8 mouse cellular contexts compared by ENCODE assay signal in genomic region chr6:128362381-128363006, GRCm38 (mm10). TPM values are rescaled to one million over a fixed set of nuclear protein-coding genes. Genes with fewer than 3 reads are reported as not detected.
DNase-seq lines count a peak whose midpoint lies in the region; ATAC-seq and TF ChIP-seq lines count a peak whose summit lies in the region.

Gene Rhno1 (minus strand): TSS chr6:128362911.
Gene Foxm1 (plus strand): TSS chr6:128362967.

- peak within 1 kb of the TSS; percentile 95 for H3K4me2 ChIP-seq in heart, embryonic 12.5 days
- peak within 1 kb of the TSS; percentile 79 for H3K4me2 ChIP-seq in kidney, embryonic 16.5 days (replicated peaks; ENCODE audit: low read depth, low read length)
- H3K4me2 ChIP-seq in liver, embryonic 11.5 days, result peak within 1 kb of the TSS; percentile 64
- H3K4me2 ChIP-seq in myocyte (ENCODE audit: low read depth), result peak within 1 kb of the TSS; percentile 81

- peak; percentile 85 for DNase-seq in CD4-positive helper T cell, adult 2 months (ENCODE audit: low read depth, low spot score)
- peak; percentile 82 for DNase-seq in brain, adult 2 months (ENCODE audit: low read depth, low spot score)
- peak; percentile 86 for DNase-seq in liver, embryonic 11.5 days (ENCODE audit: low spot score)
- DNase-seq in spleen, postnatal 4 days (ENCODE audit: low spot score in 2 of 2), result peak; percentile 87 to 93

- peak within 1 kb of the TSS; percentile 92 for H3K27ac ChIP-seq in heart, embryonic 12.5 days (ENCODE audit: poor library complexity, severe bottlenecking)
- H3K27ac ChIP-seq in kidney, embryonic 16.5 days (ENCODE audit: low read length), result peak within 1 kb of the TSS; percentile 93
- peak within 1 kb of the TSS; percentile 95 for H3K27ac ChIP-seq in liver, embryonic 11.5 days (ENCODE audit: low read depth, low read length)

- H3K4me1 ChIP-seq in heart, embryonic 12.5 days (replicated peaks), result peaks cover 30% of the 10 kb centered on the region
- peaks cover 28% of the 10 kb centered on the region for H3K4me1 ChIP-seq in kidney, embryonic 16.5 days (ENCODE audit: insufficient read depth, low read length)
- H3K4me1 ChIP-seq in liver, embryonic 11.5 days (replicated peaks; ENCODE audit: control insufficient read depth, insufficient read depth, low read length), result peaks cover 10% of the 10 kb centered on the region

- peak; percentile 81 for ATAC-seq in erythroblast, adult 5-6 weeks (replicated peaks; ENCODE audit: low FRiP score, poor library complexity, severe bottlenecking)
- ATAC-seq in heart, embryonic 12.5 days (ENCODE audit: insufficient number of reproducible peaks, low FRiP score), result peak; percentile 90
- peak; percentile 88 for ATAC-seq in kidney, embryonic 16.5 days (ENCODE audit: low FRiP score, low TSS enrichment)
- ATAC-seq in liver, embryonic 11.5 days (replicated peaks; ENCODE audit: low FRiP score), result peak; percentile 86

- no peaks in the 10 kb centered on the region for H3K27me3 ChIP-seq in heart, embryonic 12.5 days (replicated peaks)
- no peaks in the 10 kb centered on the region for H3K27me3 ChIP-seq in kidney, embryonic 16.5 days (ENCODE audit: insufficient read depth, low read length)
- H3K27me3 ChIP-seq in liver, embryonic 11.5 days (replicated peaks; ENCODE audit: control insufficient read depth, insufficient read depth, low read length), result no peaks in the 10 kb centered on the region
- no peaks in the 10 kb centered on the region for H3K27me3 ChIP-seq in myocyte (ENCODE audit: control insufficient read depth, insufficient read depth, insufficient read length)

- H3K36me3 ChIP-seq in heart, embryonic 12.5 days, result peaks cover 38% of the 10 kb centered on the region
- peaks cover 31% of the 10 kb centered on the region for H3K36me3 ChIP-seq in kidney, embryonic 16.5 days (ENCODE audit: insufficient read depth, low read length)
- H3K36me3 ChIP-seq in liver, embryonic 11.5 days (ENCODE audit: control insufficient read depth, insufficient read depth, low read length), result peaks cover 28% of the 10 kb centered on the region
- H3K36me3 ChIP-seq in myocyte (ENCODE audit: control insufficient read depth, insufficient read depth), result peaks cover 3% of the 10 kb centered on the region

- peak within 1 kb of the TSS; percentile 95 for H3K4me3 ChIP-seq in heart, embryonic 12.5 days
- H3K4me3 ChIP-seq in kidney, embryonic 16.5 days (ENCODE audit: low read length), result peak within 1 kb of the TSS; percentile 81
- peak within 1 kb of the TSS; percentile 97 for H3K4me3 ChIP-seq in liver, embryonic 11.5 days (ENCODE audit: low read depth, low read length)
- H3K4me3 ChIP-seq in myocyte, result peak within 1 kb of the TSS; percentile 73

- peak within 1 kb of the TSS; percentile 48 for H3ac ChIP-seq in myocyte (ENCODE audit: control insufficient read depth, insufficient read length)

- peak; percentile 55 for TF ChIP-seq POLR2A in myocyte (IDR thresholded peaks at IDR 0.05; ENCODE audit: insufficient read length, low read depth)

- H3K9me3 ChIP-seq in heart, embryonic 12.5 days (replicated peaks), result no peaks in the 10 kb centered on the region
- H3K9me3 ChIP-seq in kidney, embryonic 16.5 days (ENCODE audit: low read length), result no peaks in the 10 kb centered on the region
- H3K9me3 ChIP-seq in liver, embryonic 11.5 days (ENCODE audit: control insufficient read depth, low read length), result no peaks in the 10 kb centered on the region

- H3K79me2 ChIP-seq in myocyte (ENCODE audit: control insufficient read depth, insufficient read depth), result peaks cover 48% of the 10 kb centered on the region

- H3K9ac ChIP-seq in heart, embryonic 12.5 days, result peak within 1 kb of the TSS; percentile 94
- H3K9ac ChIP-seq in kidney, embryonic 16.5 days (replicated peaks; ENCODE audit: low read length), result peak within 1 kb of the TSS; percentile 85
- H3K9ac ChIP-seq in liver, embryonic 11.5 days (ENCODE audit: low read depth, low read length), result peak within 1 kb of the TSS; percentile 93

- whole genome bisulfite sequencing in heart, embryonic 12.5 days, result under 1% methylated on average over 54 of the region's 76 CpGs
- under 1% methylated on average over 65 of the region's 76 CpGs for WGBS in kidney, embryonic 16.5 days
- under 1% methylated on average over 59 of the region's 76 CpGs for whole genome bisulfite sequencing in liver, embryonic 11.5 days

TF ChIP-seq in myocyte, 11 proteins besides CTCF, POLR2A, EP300 and RAD21:
- TF ChIP-seq SRF (IDR thresholded peaks at IDR 0.05; ENCODE audit: control insufficient read depth, insufficient read length, low read depth) (no peak), MYOD1 (IDR thresholded peaks at IDR 0.05; ENCODE audit: control insufficient read depth in 1 of 3, insufficient read length in 2 of 3, low read depth in 2 of 3) (no peak), MYOG (IDR thresholded peaks at IDR 0.05; ENCODE audit: control insufficient read depth in 1 of 3, insufficient read depth in 1 of 3, insufficient read length in 2 of 3, low read depth in 2 of 3) (no peak), REST (IDR thresholded peaks at IDR 0.05; ENCODE audit: insufficient read depth, insufficient read length) (no peak), E2F4 (IDR thresholded peaks at IDR 0.05; ENCODE audit: insufficient read depth) (peak; percentile 96), USF1 (IDR thresholded peaks at IDR 0.05; ENCODE audit: low read depth) (peak; percentile 94), POLR2AphosphoS2 (IDR thresholded peaks at IDR 0.05; ENCODE audit: insufficient read length, low read depth) (peak; percentile 62)

RNA-seq across cellular contexts. Expression of gene Rhno1, which starts in this region (rescaled TPM):
- 37.4 and 39.6 TPM in 2 replicates for total RNA-seq in erythroblast, adult 5-6 weeks (2015; ENCODE audit: low replicate concordance)
- 19.5 and 38.2 TPM in 2 replicates for total RNA-seq in erythroblast, adult 5-6 weeks (2017; ENCODE audit: low replicate concordance)
- polyA plus RNA-seq in heart, embryonic 12.5 days (2016; fragmentation: Nextera tagmentation; extraction: Ambion mirVana), result 81.3 and 83.0 TPM in 2 replicates
- 121 and 131 TPM in 2 replicates for polyA plus RNA-seq in kidney, embryonic 16.5 days (2015; fragmentation: Nextera tagmentation; extraction: Ambion mirVana)
- polyA plus RNA-seq in liver, embryonic 11.5 days (2014; fragmentation: Nextera tagmentation; extraction: Ambion mirVana), result 120 and 126 TPM in 2 replicates
- 32.8 TPM for polyA plus RNA-seq in myocyte (2012; fragmentation: generic; extraction: Trizol)

RNA-seq across cellular contexts. Expression of gene Foxm1, which starts in this region (rescaled TPM):
- total RNA-seq in erythroblast, adult 5-6 weeks (2015; ENCODE audit: low replicate concordance), result 17.7 and 25.9 TPM in 2 replicates
- total RNA-seq in erythroblast, adult 5-6 weeks (2017; ENCODE audit: low replicate concordance), result 14.1 and 29.7 TPM in 2 replicates
- polyA plus RNA-seq in heart, embryonic 12.5 days (2016; fragmentation: Nextera tagmentation; extraction: Ambion mirVana), result 33.4 and 38.7 TPM in 2 replicates
- polyA plus RNA-seq in kidney, embryonic 16.5 days (2015; fragmentation: Nextera tagmentation; extraction: Ambion mirVana), result 31.3 and 38.3 TPM in 2 replicates
- 34.2 and 38.3 TPM in 2 replicates for polyA plus RNA-seq in liver, embryonic 11.5 days (2014; fragmentation: Nextera tagmentation; extraction: Ambion mirVana)
- polyA plus RNA-seq in myocyte (2012; fragmentation: generic; extraction: Trizol), result 22.5 TPM

Comparison
In these comparisons a context has a peak if more than half of its experiments do, and no peak if none do; other contexts are left out.
1. Peak in every context shown above with its lines: DNase-seq, ATAC-seq, H3K4me3 ChIP-seq and H3K27ac ChIP-seq.